Mouse (Mus musculus): ENCODE data around the gene Tex19.2. TPM values are rescaled to one million over a fixed set of nuclear protein-coding genes. Genes with fewer than 3 reads are reported as not detected.

Tex19.2 gene
- total RNA-seq (2021) = not detected
- long read RNA-seq, experiment 1 = 0 reads
- long read RNA-seq, experiment 2 = 0 reads

GRCm38 (mm10) chr11:121118577-121118976, at the start of gene Tex19.2:
Tex19.2 (minus strand) TSS chr11:121118677.
- DNase-seq (ENCODE audit: low spot score) = no peak

DNA sequence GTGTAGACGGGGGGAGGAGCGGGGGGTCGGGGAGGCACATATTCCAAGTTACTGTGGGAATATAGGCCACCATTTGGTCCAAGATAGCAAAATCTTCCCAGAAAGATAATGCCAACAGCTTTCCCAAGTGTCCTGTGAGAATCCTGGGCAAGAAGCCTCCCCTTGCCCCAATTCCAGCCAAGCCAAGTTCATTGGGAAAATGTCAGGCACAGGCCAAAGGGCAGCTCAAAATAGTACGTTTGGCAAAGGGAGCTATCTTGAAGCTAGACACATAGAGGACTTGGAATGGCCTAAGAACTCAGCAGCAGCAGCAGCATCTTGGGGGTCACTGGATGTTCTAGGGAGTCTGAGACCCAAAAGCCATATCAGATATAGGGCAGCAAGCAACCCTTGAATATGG, 45.3 kb upstream of the Tex19.2 start:
- DNase-seq (ENCODE audit: low spot score) = peak; percentile 51

DNA sequence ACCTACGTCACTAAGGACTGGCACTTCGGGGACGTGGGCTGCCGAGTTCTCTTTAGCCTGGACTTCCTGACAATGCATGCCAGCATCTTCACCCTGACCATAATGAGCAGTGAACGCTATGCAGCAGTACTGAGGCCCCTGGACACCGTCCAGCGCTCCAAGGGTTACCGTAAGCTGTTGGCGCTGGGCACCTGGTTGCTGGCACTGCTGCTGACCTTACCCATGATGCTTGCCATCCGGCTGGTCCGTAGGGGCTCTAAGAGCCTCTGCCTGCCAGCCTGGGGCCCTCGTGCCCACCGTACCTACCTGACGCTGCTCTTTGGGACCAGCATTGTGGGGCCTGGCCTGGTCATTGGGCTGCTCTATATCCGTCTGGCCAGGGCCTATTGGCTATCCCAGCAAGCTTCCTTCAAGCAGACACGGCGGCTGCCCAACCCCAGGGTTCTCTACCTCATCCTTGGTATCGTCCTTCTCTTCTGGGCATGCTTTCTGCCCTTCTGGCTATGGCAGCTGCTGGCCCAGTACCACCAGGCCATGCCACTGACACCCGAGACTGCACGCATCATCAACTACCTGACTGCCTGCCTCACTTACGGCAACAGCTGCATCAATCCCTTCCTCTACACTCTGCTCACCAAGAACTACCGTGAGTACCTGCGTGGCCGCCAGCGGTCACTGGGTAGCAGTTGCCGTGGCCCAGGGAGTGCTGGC, 42.3 kb upstream of the Tex19.2 start:
- peak; percentile 82 for DNase-seq (ENCODE audit: low spot score)

DNA sequence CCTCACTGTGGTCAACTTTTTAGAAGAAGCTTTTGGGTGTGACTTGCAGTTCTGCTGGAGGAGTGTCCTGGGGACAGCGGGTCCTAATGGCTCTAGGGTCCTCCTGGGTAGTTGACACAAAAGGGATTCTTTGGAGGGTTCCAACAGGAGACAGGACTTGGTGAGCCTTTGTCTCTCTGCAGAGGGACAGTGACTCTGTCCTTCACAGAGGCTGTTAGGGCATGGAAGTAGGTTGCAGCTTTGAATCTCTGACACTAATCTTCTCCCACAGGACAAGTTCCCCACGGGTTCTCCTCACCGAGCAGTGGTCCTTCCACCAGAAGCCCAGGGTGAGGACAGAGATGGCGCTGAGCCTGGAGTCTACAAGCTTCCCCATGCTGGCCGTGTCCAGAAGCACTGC, 41.5 kb upstream of the Tex19.2 start, which contains the start of gene Uts2r:
Gene Uts2r, plus strand, starts transcription at position 301 of the 400 bp plus-strand sequence.
- no peak for DNase-seq (ENCODE audit: low spot score)

GRCm38 (mm10) chr11:121156411-121156891, 38.0 kb upstream of the Tex19.2 start:
- DNase-seq (ENCODE audit: low spot score) = peak; percentile 84

DNA sequence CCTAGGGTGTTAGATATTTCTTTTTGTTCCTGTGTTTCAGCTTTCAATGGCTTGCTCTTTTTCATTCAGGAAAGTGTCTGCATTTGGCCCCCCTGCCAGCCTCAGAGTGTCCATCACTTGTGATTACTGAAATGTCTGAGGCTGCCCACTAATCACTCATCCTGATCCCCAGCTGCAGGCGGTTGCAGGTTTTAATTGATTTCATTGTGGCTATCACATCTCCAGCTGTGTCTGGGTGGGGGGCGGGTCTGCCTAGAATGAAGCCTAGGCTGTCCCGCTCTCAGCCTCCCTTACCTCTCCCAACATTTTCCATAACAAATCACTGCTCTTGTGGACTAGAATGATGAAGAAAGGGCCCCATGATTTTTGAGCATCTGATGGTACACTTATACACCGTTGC, 35.7 kb upstream of the Tex19.2 start:
- DNase-seq (ENCODE audit: low spot score) = no peak

GRCm38 (mm10) chr11:121148193-121148592, 29.7 kb upstream of the Tex19.2 start:
- no peak for DNase-seq (ENCODE audit: low spot score)

GRCm38 (mm10) chr11:121145865-121146264, 27.4 kb upstream of the Tex19.2 start, which contains the start of gene Tex19.1:
Tex19.1 (plus strand) TSS chr11:121146143.
- no peak for DNase-seq (ENCODE audit: low spot score)

DNA sequence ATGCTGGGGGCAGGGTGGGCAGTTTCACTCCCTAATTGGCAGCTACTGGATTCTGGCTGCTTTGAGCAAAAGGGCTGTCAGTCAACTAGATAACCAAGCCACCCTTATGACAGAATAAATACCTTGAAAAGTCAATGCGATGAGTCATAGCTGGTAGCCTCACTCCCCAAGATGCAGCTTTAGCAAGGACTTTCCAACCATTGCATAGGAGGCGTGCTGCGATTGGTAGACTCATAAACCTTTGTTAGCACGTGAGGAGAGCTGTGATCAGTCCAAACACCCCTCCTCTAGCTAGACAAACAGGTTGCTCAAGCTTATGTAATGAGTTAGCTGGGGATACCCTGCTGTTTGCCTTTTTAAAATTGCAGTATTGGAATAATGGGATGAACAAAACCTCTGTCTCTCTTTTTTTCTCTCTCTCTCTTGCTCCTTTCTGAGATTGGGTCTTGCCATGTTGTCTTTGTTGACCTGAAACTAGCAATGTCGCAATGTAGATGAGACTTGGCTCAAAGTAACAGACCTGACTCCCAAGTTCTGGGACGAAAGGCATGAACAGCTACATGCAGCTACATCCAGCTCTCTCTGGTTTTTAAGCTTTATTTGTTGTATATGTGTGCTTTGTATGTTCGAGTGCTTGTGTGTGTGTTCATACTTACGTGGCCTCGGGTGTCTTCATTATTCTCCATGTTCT, 25.0 kb upstream of the Tex19.2 start:
- no peak for DNase-seq (ENCODE audit: low spot score)

DNA sequence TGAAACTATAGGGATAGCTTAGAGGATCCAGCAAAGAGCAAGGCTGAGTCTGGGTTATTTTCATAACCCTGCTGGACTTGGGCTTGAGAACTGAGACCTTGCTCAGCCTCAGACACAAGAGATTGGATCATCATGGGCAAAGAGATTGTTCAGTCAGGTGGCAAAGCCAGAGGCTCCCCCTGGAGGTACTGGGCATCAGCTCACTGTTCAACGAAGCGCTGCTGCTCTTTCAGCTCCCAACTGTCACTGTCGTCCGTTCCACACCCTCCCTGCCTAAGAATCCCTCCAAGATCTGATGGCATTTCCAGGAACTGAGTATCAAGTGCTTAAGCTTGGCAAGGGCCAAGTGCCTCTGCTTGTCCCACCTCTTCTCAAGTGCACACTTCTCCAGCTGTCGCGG, 20.3 kb upstream of the Tex19.2 start:
- DNase-seq (ENCODE audit: low spot score) = peak; percentile 17

DNA sequence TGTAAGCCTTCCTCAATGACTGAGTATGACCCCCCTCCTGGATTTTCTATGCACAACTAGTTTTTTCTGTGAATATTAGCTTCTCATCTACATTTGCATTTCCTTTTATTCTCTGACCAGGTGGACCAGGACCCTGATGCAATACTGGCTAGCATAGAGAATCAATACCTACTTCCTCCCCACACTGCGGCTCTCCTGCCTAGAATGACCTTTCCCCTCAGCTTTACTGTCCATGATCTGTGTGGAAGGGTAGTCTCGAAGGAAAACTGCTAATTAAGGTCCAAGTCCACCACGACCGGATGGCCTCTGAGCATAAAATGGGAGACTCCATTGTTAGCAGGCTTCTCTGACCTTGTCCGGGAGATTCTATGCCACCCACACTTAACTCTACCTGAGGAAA, 19.2 kb upstream of the Tex19.2 start:
- DNase-seq (ENCODE audit: low spot score) = no peak

GRCm38 (mm10) chr11:121134600-121134999, 16.1 kb upstream of the Tex19.2 start:
- no peak for DNase-seq (ENCODE audit: low spot score)

- no peak for DNase-seq (ENCODE audit: low spot score)
These were observed 11.1 kb upstream of the Tex19.2 start for GRCm38 (mm10) chr11:121129616-121130015.

GRCm38 (mm10) chr11:121127441-121127840, 9.0 kb upstream of the Tex19.2 start:
- no peak for DNase-seq (ENCODE audit: low spot score)

GRCm38 (mm10) chr11:121126395-121126794, 7.9 kb upstream of the Tex19.2 start:
- no peak for DNase-seq (ENCODE audit: low spot score)

DNA sequence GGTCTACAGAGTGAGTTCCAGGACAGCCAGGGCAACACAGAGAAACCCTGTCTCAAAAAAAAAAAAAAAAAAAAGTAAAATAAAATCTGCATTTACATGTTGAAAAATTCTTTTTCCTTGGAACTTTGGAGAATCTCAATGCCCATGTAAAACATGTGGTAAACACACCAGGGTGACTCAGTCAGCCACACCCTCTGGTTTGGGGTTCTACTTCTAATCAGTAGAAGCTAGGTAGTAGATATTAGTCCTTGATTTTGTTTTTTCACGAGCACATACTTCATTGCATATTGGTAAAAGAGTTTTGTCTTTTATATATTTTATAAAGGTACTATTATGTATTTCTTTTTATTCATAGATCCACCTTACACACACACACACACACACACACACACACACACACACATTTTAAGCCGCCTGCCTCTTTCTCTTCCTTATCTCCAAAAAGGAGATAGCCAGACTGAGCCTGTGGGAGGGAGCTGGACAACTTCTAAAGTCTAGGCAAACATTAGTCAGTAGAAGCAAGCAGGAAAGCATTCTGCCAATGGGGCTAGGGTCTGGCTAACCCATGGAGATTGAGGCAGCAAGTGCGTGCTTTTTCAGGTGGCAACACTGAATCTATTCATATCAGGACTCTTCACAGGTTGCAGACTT, 7.2 kb upstream of the Tex19.2 start:
- DNase-seq (ENCODE audit: low spot score) = no peak

DNA sequence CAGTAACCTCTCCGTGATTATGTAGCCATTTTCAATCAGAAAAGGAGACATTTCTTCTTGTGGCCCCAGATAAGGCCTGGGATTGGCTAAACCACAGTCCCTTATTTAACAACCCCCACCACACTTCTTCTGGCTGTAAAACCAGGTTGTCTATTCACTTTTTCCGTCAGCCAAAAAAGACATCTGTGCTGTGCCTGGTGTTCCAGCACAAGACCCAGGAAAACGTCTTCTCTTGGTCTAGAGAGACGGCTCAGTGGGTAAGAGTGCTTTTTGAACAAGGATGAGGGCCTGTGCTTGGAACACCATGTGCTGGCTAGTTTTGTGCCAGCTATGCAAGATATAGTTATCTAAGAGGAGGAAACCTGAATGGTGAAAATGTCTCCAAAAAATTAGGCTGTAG, 5.0 kb upstream of the Tex19.2 start:
- no peak for DNase-seq (ENCODE audit: low spot score)

DNA sequence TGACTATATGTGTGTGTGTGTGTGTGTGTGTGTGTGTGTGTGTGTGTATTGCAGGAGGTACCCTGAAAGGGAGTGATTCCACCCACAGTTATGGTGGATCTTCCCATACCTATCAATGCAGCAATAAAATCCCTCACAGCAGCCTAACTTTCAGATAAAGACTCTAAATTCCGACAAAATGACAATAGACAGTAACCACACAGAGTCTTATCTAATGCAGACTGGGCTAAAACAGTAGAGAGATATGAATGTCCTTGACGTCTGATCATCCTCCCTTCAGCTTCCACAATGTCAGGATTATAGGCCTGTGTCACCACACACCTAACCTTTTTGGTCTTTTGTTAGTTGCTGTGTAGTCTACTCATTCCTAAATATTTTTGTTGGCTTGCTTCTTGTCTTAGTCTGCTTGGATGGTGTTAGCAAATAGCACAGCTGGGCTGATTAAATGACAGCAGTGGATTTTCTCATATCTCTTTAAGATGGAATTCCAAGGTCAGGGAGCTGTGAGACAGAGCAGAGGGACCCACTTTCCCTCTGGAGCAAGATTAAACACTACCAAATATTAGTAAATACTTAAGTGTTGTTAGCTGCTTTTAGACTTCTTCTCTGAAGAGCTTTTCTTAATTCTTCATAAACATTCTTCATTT, 3.7 kb upstream of the Tex19.2 start:
- DNase-seq (ENCODE audit: low spot score) = no peak

GRCm38 (mm10) chr11:121121151-121121550, 2.7 kb upstream of the Tex19.2 start:
- DNase-seq (ENCODE audit: low spot score) = no peak

GRCm38 (mm10) chr11:121118106-121118505, 371 bp downstream of the Tex19.2 start:
- no peak for DNase-seq (ENCODE audit: low spot score)

DNA sequence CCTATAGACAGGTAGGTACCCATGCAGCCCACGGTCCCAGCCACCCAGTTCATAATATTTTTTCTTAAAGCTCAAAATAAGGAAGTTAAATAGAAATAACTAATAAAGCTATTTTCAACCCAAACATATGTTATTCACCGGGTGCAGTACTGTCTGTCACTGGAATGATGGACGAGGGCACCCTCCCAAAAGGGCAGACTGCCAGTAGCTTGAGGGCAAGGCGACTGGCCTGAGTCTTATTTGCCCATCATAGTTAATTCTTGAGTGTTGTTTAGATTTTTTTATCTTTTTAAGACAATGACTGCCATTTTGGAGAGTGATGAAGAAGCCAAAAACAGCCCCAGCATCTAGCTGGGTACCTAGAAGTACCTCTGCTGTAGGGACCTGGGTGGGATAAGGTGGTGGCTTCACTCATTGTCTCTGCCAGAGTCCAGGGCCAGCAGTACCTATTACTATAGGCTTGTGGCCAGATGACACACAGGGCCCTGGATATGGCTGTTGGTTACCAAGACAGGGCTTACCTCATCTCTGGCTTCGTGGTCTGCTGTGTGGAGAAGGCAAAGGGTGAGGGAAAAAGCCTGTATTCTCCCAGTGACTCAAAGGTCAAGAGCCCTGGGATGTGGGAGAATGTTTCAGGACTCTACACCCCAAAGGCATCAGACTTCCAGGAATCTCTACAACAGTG, 6.2 kb downstream of the Tex19.2 start:
- DNase-seq (ENCODE audit: low spot score) = no peak
